Mouse (Mus musculus) mature B cell (primary cell): Measurements from ENCODE around the gene Speer4f2.
"Not testable (repeated sequence)": the region's sequence is repeated elsewhere in the genome, so short reads cannot be mapped to it uniquely, and the experiment has no call there.

ENCODE experiments used
- in situ Hi-C: fragments of 300-500 bp; cut with MboI; formaldehyde crosslinking; loops from 2 replicates; pipeline ENCODE4 v1.14.3; 2019

Gene Speer4f2

GRCm38 (mm10) chr5:17372880-17373279 is at the start of gene Speer4f2:
Speer4f2 (plus strand) TSS chr5:17373180.
- in situ Hi-C loops = not testable (repeated sequence)

DNA sequence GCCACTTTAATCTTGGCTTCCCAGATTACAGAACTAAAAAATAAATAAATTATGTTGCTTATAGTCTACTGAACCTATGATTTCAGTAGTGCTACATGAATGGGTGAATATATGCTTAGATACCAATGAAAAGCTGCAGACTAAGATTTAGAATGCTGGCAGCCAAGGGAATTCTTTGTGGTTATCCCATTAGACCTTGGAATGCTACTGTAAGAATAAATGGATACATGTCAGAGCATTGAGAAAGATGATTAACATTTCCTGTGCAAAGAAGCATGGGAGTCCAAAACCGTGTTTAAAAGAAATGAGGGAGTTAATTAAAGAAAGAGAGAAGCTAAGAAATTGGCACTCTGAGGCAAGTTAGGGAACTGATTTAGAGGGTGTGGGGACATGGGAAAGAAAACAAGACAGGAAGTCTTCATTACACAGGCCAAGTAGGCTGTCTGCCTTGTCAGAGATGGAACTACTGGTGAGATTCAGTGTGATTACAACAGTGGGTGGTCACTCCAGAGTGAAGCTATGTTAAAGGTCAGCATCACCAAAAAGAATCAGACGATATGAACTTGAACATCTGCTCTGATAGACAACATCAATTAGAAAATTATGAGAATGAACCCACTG is 43.9 kb upstream of the Speer4f2 start:
- in situ Hi-C loops = no loop called here

DNA sequence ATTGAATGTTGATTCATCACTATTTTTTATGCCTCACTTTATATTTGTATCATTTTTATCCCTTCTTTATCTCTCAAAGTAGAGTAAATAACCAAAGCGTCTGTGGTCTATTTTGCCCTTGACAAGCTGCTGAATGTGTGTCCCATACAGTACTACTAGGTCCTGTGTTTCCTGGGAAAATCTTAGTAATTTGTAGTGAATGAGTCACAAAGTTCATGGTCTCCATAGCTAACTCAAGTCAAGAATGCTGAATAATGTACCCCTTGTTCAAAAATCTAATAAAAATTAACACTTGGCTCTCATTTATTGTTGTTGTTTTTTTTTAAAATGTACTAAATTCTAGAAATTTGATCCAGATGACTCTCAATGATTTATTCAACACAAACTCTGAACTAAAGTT is 38.1 kb upstream of the Speer4f2 start:
- in situ Hi-C loops = no loop called here

GRCm38 (mm10) chr5:17345741-17346140 is 27.2 kb upstream of the Speer4f2 start:
- in situ Hi-C loops = not testable (repeated sequence)

- in situ Hi-C loops = no loop called here
These were observed 13.5 kb upstream of the Speer4f2 start for GRCm38 (mm10) chr5:17359394-17359999.

- in situ Hi-C loops = no loop called here
These were observed 16.9 kb downstream of the Speer4f2 start for GRCm38 (mm10) chr5:17389926-17390325.

- in situ Hi-C loops = no loop called here
These were observed 18.2 kb downstream of the Speer4f2 start for GRCm38 (mm10) chr5:17391207-17391606.

- in situ Hi-C loops = no loop called here
These were observed 27.6 kb downstream of the Speer4f2 start for GRCm38 (mm10) chr5:17400571-17400970.

GRCm38 (mm10) chr5:17401206-17402077 is 28.5 kb downstream of the Speer4f2 start:
- in situ Hi-C loops = no loop called here

- in situ Hi-C loops = no loop called here
These were observed 29.5 kb downstream of the Speer4f2 start for GRCm38 (mm10) chr5:17402330-17403125.

GRCm38 (mm10) chr5:17403584-17403983 is 30.6 kb downstream of the Speer4f2 start:
- in situ Hi-C loops = no loop called here

DNA sequence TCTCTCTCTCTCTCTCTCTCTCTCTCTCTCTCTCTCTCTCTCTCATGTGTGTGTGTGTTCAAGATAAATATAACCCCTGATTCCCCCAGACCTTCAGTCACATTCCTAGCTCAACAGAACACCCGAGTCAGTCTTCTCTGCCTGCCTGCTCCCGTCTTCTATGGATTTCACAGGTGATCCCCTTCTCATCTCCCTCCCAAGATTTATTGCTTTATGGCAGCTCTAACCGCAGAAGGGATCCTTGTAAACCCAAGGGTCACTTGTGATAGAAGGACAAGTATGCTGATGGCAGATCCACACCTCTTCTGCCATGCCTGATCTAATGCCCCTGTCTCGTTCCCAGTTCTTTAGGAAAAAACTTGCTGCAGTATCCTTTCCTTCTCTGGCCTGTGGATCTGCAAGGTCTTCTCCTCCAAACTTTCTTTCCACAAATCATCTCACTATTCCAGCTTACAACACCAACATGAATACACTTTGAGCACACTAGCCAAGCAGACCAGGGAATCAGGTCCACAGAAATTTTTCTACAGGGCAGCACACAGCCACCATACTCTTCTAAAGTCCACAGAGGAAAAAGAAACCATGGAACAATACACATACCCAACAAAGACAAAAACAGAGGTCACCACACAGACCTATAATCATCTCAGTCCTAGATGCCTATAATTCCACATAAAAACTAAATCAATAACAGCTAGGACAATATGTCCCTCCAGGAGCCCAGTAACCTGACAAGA is 36.1 kb downstream of the Speer4f2 start:
- in situ Hi-C loops = no loop called here

GRCm38 (mm10) chr5:17417201-17417600 is 44.2 kb downstream of the Speer4f2 start:
- in situ Hi-C loops = no loop called here

DNA sequence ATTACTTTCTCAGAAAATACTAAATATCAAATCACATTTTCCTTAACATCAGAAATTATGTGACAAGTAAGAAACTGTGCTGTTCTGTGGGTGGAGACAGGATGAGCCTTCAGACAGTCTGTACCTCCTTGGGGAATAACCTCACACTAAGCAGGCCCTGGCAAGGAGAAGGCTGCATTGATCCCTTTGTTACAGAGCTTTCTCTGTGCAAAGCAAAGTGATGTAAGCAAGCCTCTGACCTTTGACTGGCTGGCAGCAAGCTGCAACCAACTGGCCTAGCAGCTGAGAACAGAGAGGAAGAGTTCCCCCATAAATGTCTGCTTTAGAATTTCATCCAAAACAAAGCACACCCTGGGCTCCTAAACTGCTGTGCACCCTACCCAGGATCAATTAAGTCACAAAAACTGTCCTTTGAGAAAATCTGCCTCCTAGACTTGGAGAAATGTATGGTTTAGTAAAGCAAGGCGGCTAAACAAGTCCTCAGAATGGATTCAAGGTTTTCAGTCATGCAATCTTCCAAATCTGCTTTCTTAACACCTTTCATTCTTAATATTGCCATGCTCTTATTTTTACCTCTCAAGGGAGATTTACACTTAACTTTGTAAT is 46.3 kb downstream of the Speer4f2 start:
- in situ Hi-C loops = no loop called here

- in situ Hi-C loops = no loop called here
These were observed 46.9 kb downstream of the Speer4f2 start for GRCm38 (mm10) chr5:17419921-17420320.

- in situ Hi-C loops = no loop called here
These were observed 49.2 kb downstream of the Speer4f2 start for GRCm38 (mm10) chr5:17422225-17422624.

- in situ Hi-C loops = no loop called here
These were observed 54.0 kb downstream of the Speer4f2 start for GRCm38 (mm10) chr5:17426930-17427329.
